Mouse (Mus musculus): ENCODE data around the gene Cdkl4. TPM values are rescaled to one million over a fixed set of nuclear protein-coding genes. Genes with fewer than 3 reads are reported as not detected.

The Cdkl4 gene
- total and polyA plus RNA-seq, 3 experiments: 0.42 to 0.71 TPM; not detected in 1

DNA sequence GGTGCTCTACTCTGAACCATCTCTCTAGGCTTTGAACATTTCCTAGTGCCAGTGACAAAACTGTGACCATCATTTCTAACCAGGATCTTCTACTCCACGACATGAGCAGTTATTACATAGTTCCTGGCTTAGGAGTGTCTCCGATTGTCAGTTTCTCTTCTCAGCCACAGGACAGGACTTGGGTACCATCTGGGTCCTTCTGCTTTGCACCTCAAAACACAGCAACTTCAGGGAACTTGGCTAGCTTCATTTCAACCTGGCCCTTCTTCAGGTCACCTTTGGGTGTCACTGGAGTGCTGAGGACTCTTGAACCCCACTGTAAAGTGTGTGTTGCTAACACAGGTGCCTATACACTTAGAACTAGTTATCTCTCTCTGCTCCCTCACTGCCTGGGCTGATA lies 30.8 kb downstream of the Cdkl4 start:
- no peaks in the 10 kb centered on the region for H3K27me3 ChIP-seq (ENCODE audit: control insufficient read depth in 1 of 2, insufficient read depth in 2 of 2, low read length in 2 of 2)
- H3K36me3 ChIP-seq (ENCODE audit: control insufficient read depth in 1 of 2, insufficient read depth in 2 of 2, low read length in 2 of 2): no peaks in the 10 kb centered on the region
- no peak overlapping the region for H3K27ac ChIP-seq (ENCODE audit: control insufficient read depth, low read depth, low read length)
- H3K4me1 ChIP-seq (ENCODE audit: control insufficient read depth in 1 of 2, insufficient read depth in 2 of 2, low read length in 2 of 2): no peaks in the 10 kb centered on the region
- H3K9me3 ChIP-seq (replicated peaks; ENCODE audit: insufficient read depth, low read length): no peaks in the 10 kb centered on the region
- H3K9ac ChIP-seq (ENCODE audit: control insufficient read depth, low read depth, low read length, poor library complexity, severe bottlenecking): no peak overlapping the region
- H3K4me3 ChIP-seq (ENCODE audit: control insufficient read depth in 1 of 2, insufficient read depth in 1 of 2, low read depth in 2 of 2, low read length in 2 of 2): no peak overlapping the region
- no peak for TF ChIP-seq GATA1 (IDR thresholded peaks at IDR 0.05; ENCODE audit: low read depth, low read length)
- DNase-seq (ENCODE audit: low read depth, low spot score): no peak
- H3K79me2 ChIP-seq (ENCODE audit: control insufficient read depth, insufficient read depth, low read length, poor library complexity): no peaks in the 10 kb centered on the region

DNA sequence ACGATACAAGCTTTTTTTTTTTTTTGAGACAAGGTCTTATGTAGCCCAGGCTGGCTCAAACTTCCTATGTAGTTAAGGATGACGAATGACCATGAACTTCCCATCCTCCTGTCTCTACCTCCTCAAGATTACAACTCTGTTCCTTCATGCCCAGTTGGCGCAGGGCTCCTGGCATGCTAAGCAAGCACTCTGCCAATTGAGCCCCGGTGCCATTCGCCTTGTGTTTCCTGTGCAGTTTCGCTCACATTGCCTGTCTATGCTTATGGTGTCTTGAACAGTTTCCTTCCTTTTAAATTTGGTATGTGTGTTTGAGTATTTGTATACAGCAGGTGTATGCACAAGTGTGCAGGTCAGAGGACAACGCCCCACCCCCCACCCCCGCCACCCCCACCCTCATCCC lies 31.4 kb downstream of the Cdkl4 start:
- H3K36me3 ChIP-seq (ENCODE audit: control insufficient read depth in 1 of 2, insufficient read depth in 2 of 2, low read length in 2 of 2): no peaks in the 10 kb centered on the region
- no peaks in the 10 kb centered on the region for H3K4me1 ChIP-seq (ENCODE audit: control insufficient read depth in 1 of 2, insufficient read depth in 2 of 2, low read length in 2 of 2)
- no peak overlapping the region for H3K9ac ChIP-seq (ENCODE audit: control insufficient read depth, low read depth, low read length, poor library complexity, severe bottlenecking)
- H3K27me3 ChIP-seq (ENCODE audit: control insufficient read depth in 1 of 2, insufficient read depth in 2 of 2, low read length in 2 of 2): no peaks in the 10 kb centered on the region
- H3K9me3 ChIP-seq (replicated peaks; ENCODE audit: insufficient read depth, low read length): no peaks in the 10 kb centered on the region
- no peak overlapping the region for H3K27ac ChIP-seq (ENCODE audit: control insufficient read depth, low read depth, low read length)
- DNase-seq (ENCODE audit: low read depth, low spot score): no peak
- TF ChIP-seq HCFC1 (IDR thresholded peaks at IDR 0.05; ENCODE audit: low read depth, low read length) (no peak), EP300 (IDR thresholded peaks at IDR 0.05; ENCODE audit: low read depth in 1 of 2, low read length in 2 of 2) (no peak), CHD2 (IDR thresholded peaks at IDR 0.05; ENCODE audit: low read length) (no peak)
- H3K4me3 ChIP-seq (ENCODE audit: control insufficient read depth in 1 of 2, insufficient read depth in 1 of 2, low read depth in 2 of 2, low read length in 2 of 2): no peak overlapping the region
- no peaks in the 10 kb centered on the region for H3K79me2 ChIP-seq (ENCODE audit: control insufficient read depth, insufficient read depth, low read length, poor library complexity)

DNA sequence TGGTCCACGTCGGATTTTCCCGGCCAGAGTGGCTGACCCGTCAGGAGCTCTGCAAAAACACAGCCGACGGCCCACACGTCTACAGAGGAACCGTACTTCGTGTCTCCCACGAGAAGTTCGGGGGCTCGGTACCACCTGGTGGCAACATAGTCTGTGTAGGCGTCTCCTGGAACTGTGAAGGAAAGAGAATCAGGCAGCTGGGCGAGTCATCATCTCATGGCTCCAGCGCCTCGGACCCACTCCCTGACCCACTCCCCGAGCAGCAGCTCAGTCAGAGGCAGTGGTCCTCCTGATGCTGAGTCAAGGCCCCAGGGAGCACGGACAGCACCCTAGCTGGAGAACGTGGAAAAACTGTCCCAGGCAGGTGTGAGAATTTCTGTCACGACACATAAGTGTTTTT lies 34.0 kb downstream of the Cdkl4 start:
- no peaks in the 10 kb centered on the region for H3K4me1 ChIP-seq (ENCODE audit: control insufficient read depth in 1 of 2, insufficient read depth in 2 of 2, low read length in 2 of 2)
- H3K9me3 ChIP-seq (replicated peaks; ENCODE audit: insufficient read depth, low read length): no peaks in the 10 kb centered on the region
- H3K36me3 ChIP-seq (ENCODE audit: control insufficient read depth in 1 of 2, insufficient read depth in 2 of 2, low read length in 2 of 2): no peaks in the 10 kb centered on the region
- TF ChIP-seq BHLHE40 (IDR thresholded peaks at IDR 0.05; ENCODE audit: borderline replicate concordance, low read depth, low read length): no peak
- no peak for TF ChIP-seq EP300 (IDR thresholded peaks at IDR 0.05; ENCODE audit: low read depth in 1 of 2, low read length in 2 of 2)
- no peak for TF ChIP-seq UBTF (IDR thresholded peaks at IDR 0.05; ENCODE audit: borderline replicate concordance, insufficient read depth, low read depth, low read length)
- no peak for TF ChIP-seq HCFC1 (IDR thresholded peaks at IDR 0.05; ENCODE audit: low read depth, low read length)
- no peak for TF ChIP-seq USF2 (IDR thresholded peaks at IDR 0.05; ENCODE audit: borderline replicate concordance in 1 of 2, insufficient read depth in 1 of 2, low read depth in 1 of 2, low read length in 2 of 2)
- no peak for TF ChIP-seq RAD21 (IDR thresholded peaks at IDR 0.05; ENCODE audit: low read depth, low read length)
- no peak for TF ChIP-seq USF1 (IDR thresholded peaks at IDR 0.05; ENCODE audit: low read depth, low read length)
- no peak for TF ChIP-seq ZKSCAN1 (IDR thresholded peaks at IDR 0.05; ENCODE audit: low read depth, low read length)
- TF ChIP-seq CTCF (IDR thresholded peaks at IDR 0.05 in 2 of 3, conservative IDR thresholded peaks at IDR 0.05 in 1 of 3; ENCODE audit: control insufficient read depth in 1 of 3, insufficient read depth in 1 of 3, low read depth in 2 of 3, low read length in 3 of 3, poor library complexity in 1 of 3, severe bottlenecking in 1 of 3): no peak
- TF ChIP-seq POLR2AphosphoS5 (IDR thresholded peaks at IDR 0.05; ENCODE audit: borderline replicate concordance, low read depth, low read length): no peak
- H3K9ac ChIP-seq (ENCODE audit: control insufficient read depth, low read depth, low read length, poor library complexity, severe bottlenecking): no peak overlapping the region
- no peak for DNase-seq (ENCODE audit: low read depth, low spot score)
- H3K27ac ChIP-seq (ENCODE audit: control insufficient read depth, low read depth, low read length): no peak overlapping the region
- no peaks in the 10 kb centered on the region for H3K27me3 ChIP-seq (ENCODE audit: control insufficient read depth in 1 of 2, insufficient read depth in 2 of 2, low read length in 2 of 2)
- no peak overlapping the region for H3K4me3 ChIP-seq (ENCODE audit: control insufficient read depth in 1 of 2, insufficient read depth in 1 of 2, low read depth in 2 of 2, low read length in 2 of 2)
- H3K79me2 ChIP-seq (ENCODE audit: control insufficient read depth, insufficient read depth, low read length, poor library complexity): no peaks in the 10 kb centered on the region
